Mouse (Mus musculus): ENCODE results near the gene Shisa9.

Shisa9 gene

GRCm38 (mm10) chr16:12076270-12076669, 92.4 kb downstream of the Shisa9 start:
- DNase-seq, result no peak

GRCm38 (mm10) chr16:12076700-12077099, 92.8 kb downstream of the Shisa9 start:
- DNase-seq, result no peak

- DNase-seq, result no peak
Observed at GRCm38 (mm10) chr16:12083082-12083481, 99.2 kb downstream of the Shisa9 start.

- no peak for DNase-seq
Observed at GRCm38 (mm10) chr16:12090604-12091235, 106.8 kb downstream of the Shisa9 start.

- no peak for DNase-seq
Observed at GRCm38 (mm10) chr16:12093253-12093652, 109.3 kb downstream of the Shisa9 start.

GRCm38 (mm10) chr16:12094784-12095315, 110.9 kb downstream of the Shisa9 start:
- DNase-seq, result no peak

- DNase-seq, result no peak
Observed at GRCm38 (mm10) chr16:12095365-12095764, 111.5 kb downstream of the Shisa9 start.

GRCm38 (mm10) chr16:12108436-12108835, 124.5 kb downstream of the Shisa9 start:
- DNase-seq, result no peak

GRCm38 (mm10) chr16:12110851-12111437, 127.0 kb downstream of the Shisa9 start:
- DNase-seq, result no peak

- DNase-seq, result no peak
Observed at GRCm38 (mm10) chr16:12114396-12114795, 130.5 kb downstream of the Shisa9 start.

GRCm38 (mm10) chr16:12115040-12115856, 131.3 kb downstream of the Shisa9 start:
- no peak for DNase-seq

- DNase-seq, result no peak
Observed at GRCm38 (mm10) chr16:12116926-12117325, 133.0 kb downstream of the Shisa9 start.

- DNase-seq, result no peak
Observed at GRCm38 (mm10) chr16:12119463-12119862, 135.6 kb downstream of the Shisa9 start.

GRCm38 (mm10) chr16:12129782-12130181, 145.9 kb downstream of the Shisa9 start:
- no peak for DNase-seq

GRCm38 (mm10) chr16:12146666-12147065, 162.8 kb downstream of the Shisa9 start:
- no peak for DNase-seq

- no peak for DNase-seq
Observed at GRCm38 (mm10) chr16:12151986-12152385, 168.1 kb downstream of the Shisa9 start.

- no peak for DNase-seq
Observed at GRCm38 (mm10) chr16:12154476-12154875, 170.6 kb downstream of the Shisa9 start.

- DNase-seq, result no peak
Observed at GRCm38 (mm10) chr16:12173482-12174041, 189.6 kb downstream of the Shisa9 start.

GRCm38 (mm10) chr16:12178031-12178430, 194.1 kb downstream of the Shisa9 start:
- DNase-seq, result no peak

GRCm38 (mm10) chr16:12189739-12190138, 205.8 kb downstream of the Shisa9 start:
- no peak for DNase-seq

- no peak for DNase-seq
Observed at GRCm38 (mm10) chr16:12196841-12197240, 212.9 kb downstream of the Shisa9 start.

GRCm38 (mm10) chr16:12197611-12198010, 213.7 kb downstream of the Shisa9 start:
- DNase-seq, result no peak

- DNase-seq, result no peak
Observed at GRCm38 (mm10) chr16:12201216-12201615, 217.3 kb downstream of the Shisa9 start.
